Mouse (Mus musculus) hindbrain, embryonic 16.5 days (tissue): ENCODE data around the gene Morn1. TPM values are rescaled to one million over a fixed set of nuclear protein-coding genes. Genes with fewer than 3 reads are reported as not detected.
A peak's percentile ranks its signal among the peaks of the same experiment; 100 is the strongest.

Experiments used
- ATAC-seq: fragments of 200-750 bp; cut with Nextera tagmentation; 2 replicates; pipeline ENCODE4 v1.8.0; 2017; ENCODE audit warnings: moderate TSS enrichment, moderate library complexity
- H3K27ac ChIP-seq: fragments of 300-500 bp; sonication (generic); 2 replicates; pipeline ENCODE4 v1.5.1; 2014; ENCODE audit warnings: low read depth, mild to moderate bottlenecking, control low read depth, low read length, moderate library complexity
- H3K27me3 ChIP-seq: fragments of 300-500 bp; sonication (generic); replicated peaks from 2 replicates; pipeline ENCODE4 v1.6.1; 2014; ENCODE audit warnings: low read length; ENCODE audit not compliant: control insufficient read depth, insufficient read depth
- H3K36me3 ChIP-seq: fragments of 300-500 bp; sonication (generic); 2 replicates; pipeline ENCODE4 v1.6.1; 2014; ENCODE audit warnings: mild to moderate bottlenecking, low read length, moderate library complexity, mixed read lengths; ENCODE audit not compliant: control insufficient read depth, insufficient read depth
- H3K4me1 ChIP-seq: fragments of 300-500 bp; sonication (generic); 2 replicates; pipeline ENCODE4 v1.6.1; 2014; ENCODE audit warnings: low read depth, low read length; ENCODE audit not compliant: control insufficient read depth, insufficient read depth
- H3K4me2 ChIP-seq: fragments of 300-500 bp; sonication (generic); 2 replicates; pipeline ENCODE4 v1.6.1; 2014; ENCODE audit warnings: mild to moderate bottlenecking, low read length, control low read depth, moderate library complexity
- H3K4me3 ChIP-seq: fragments of 300-500 bp; sonication (generic); 2 replicates; pipeline ENCODE4 v1.5.1; 2014; ENCODE audit warnings: mild to moderate bottlenecking, low read length, control low read depth, moderate library complexity
- H3K9ac ChIP-seq: fragments of 300-500 bp; sonication (generic); 2 replicates; pipeline ENCODE4 v1.6.1; 2014; ENCODE audit warnings: low read depth, mild to moderate bottlenecking, control low read depth, low read length, moderate library complexity
- H3K9me3 ChIP-seq: fragments of 300-500 bp; sonication (generic); 2 replicates; pipeline ENCODE4 v1.6.1; 2014; ENCODE audit warnings: mild to moderate bottlenecking, low read length, moderate library complexity; ENCODE audit not compliant: control insufficient read depth
- WGBS: fragments of 180-500 bp; shearing (Covaris S2); extraction: QIAGEN DNeasy Blood & Tissue Kit; methylation state at CpG from one replicate; pipeline ENCODE4 v1.1.7; 2014; 5-methylcytosine and 5-hydroxymethylcytosine counted together
- polyA plus RNA-seq: library from polyadenylated mRNA; unstranded; fragments of >200 nt; fragmentation: Nextera tagmentation; extraction: Ambion mirVana; gene quantifications from 2 replicates; pipeline ENCODE4 v1.2.1, GENCODE M21; 2015

Morn1 gene
- polyA plus RNA-seq, 1 experiment from 2014 or later, result 9.5 TPM

- H3K27ac ChIP-seq, result no peak overlapping the region
- no peaks in the 10 kb centered on the region for H3K27me3 ChIP-seq
- H3K36me3 ChIP-seq, result no peaks in the 10 kb centered on the region
- 92% methylated on average over 8 of the region's 8 CpGs for WGBS
- H3K4me2 ChIP-seq, result no peak overlapping the region
- ATAC-seq, result no peak
- H3K4me1 ChIP-seq, result peaks cover 41% of the 10 kb centered on the region
- no peaks in the 10 kb centered on the region for H3K9me3 ChIP-seq
- no peak overlapping the region for H3K4me3 ChIP-seq
- no peak overlapping the region for H3K9ac ChIP-seq
These were observed 82.5 kb downstream of the Morn1 start for GRCm38 (mm10) chr4:155168835-155169252.

GRCm38 (mm10) chr4:155170614-155171212 lies 84.3 kb downstream of the Morn1 start:
- H3K9me3 ChIP-seq, result no peaks in the 10 kb centered on the region
- no peak overlapping the region for H3K9ac ChIP-seq
- peaks cover 43% of the 10 kb centered on the region for H3K4me1 ChIP-seq
- H3K27ac ChIP-seq, result no peak overlapping the region
- 73% methylated on average over 8 of the region's 8 CpGs for WGBS
- no peak overlapping the region for H3K4me3 ChIP-seq
- H3K27me3 ChIP-seq, result no peaks in the 10 kb centered on the region
- no peaks in the 10 kb centered on the region for H3K36me3 ChIP-seq
- H3K4me2 ChIP-seq, result no peak overlapping the region
- ATAC-seq, result no peak

- H3K36me3 ChIP-seq, result no peaks in the 10 kb centered on the region
- H3K4me2 ChIP-seq, result no peak overlapping the region; the same call in 1 of the 2 replicates
- peaks cover 49% of the 10 kb centered on the region for H3K4me1 ChIP-seq
- no peaks in the 10 kb centered on the region for H3K9me3 ChIP-seq
- no peaks in the 10 kb centered on the region for H3K27me3 ChIP-seq
- peak overlapping the region; percentile 78 for H3K27ac ChIP-seq
- no peak; the same call in 1 of the 2 replicates for ATAC-seq
- H3K4me3 ChIP-seq, result no peak overlapping the region
- WGBS, result 46% methylated on average over 5 of the region's 5 CpGs
- no peak overlapping the region for H3K9ac ChIP-seq
These were observed 85.7 kb downstream of the Morn1 start for GRCm38 (mm10) chr4:155171961-155172533.

GRCm38 (mm10) chr4:155172909-155173821 lies 86.8 kb downstream of the Morn1 start:
- Histone ChIP-seq H3K27ac (peak overlapping the region; percentile 78), H3K9ac (peak overlapping the region; percentile 36), H3K27me3 (no peaks in the 10 kb centered on the region), H3K36me3 (no peaks in the 10 kb centered on the region), H3K4me1 (peaks cover 60% of the 10 kb centered on the region), H3K9me3 (no peaks in the 10 kb centered on the region), H3K4me2 (peak overlapping the region; percentile 42), H3K4me3 (no peak overlapping the region)
- 6% methylated on average over 21 of the region's 21 CpGs for WGBS
- ATAC-seq, result peak; percentile 84

- Histone ChIP-seq H3K4me3 (no peak overlapping the region), H3K36me3 (no peaks in the 10 kb centered on the region), H3K9me3 (no peaks in the 10 kb centered on the region), H3K9ac (peak overlapping the region; percentile 16; the same call in 1 of the 2 replicates), H3K27me3 (no peaks in the 10 kb centered on the region), H3K4me1 (peaks cover 69% of the 10 kb centered on the region), H3K4me2 (peak overlapping the region; percentile 42), H3K27ac (peak overlapping the region; percentile 78)
- ATAC-seq, result no peak
- WGBS, result 12% methylated on average over 17 of the region's 17 CpGs
These were observed 87.7 kb downstream of the Morn1 start for GRCm38 (mm10) chr4:155173822-155174785.

GRCm38 (mm10) chr4:155176210-155176609 lies 89.8 kb downstream of the Morn1 start:
- Histone ChIP-seq H3K36me3 (no peaks in the 10 kb centered on the region), H3K4me2 (no peak overlapping the region), H3K9ac (peak overlapping the region; percentile 27; the same call in 1 of the 2 replicates), H3K9me3 (no peaks in the 10 kb centered on the region), H3K4me1 (peaks cover 68% of the 10 kb centered on the region), H3K27me3 (no peaks in the 10 kb centered on the region), H3K4me3 (no peak overlapping the region), H3K27ac (peak overlapping the region; percentile 29; the same call in 1 of the 2 replicates)
- WGBS, result 31% methylated on average over 3 of the region's 3 CpGs
- no peak for ATAC-seq

GRCm38 (mm10) chr4:155178274-155178673 lies 91.9 kb downstream of the Morn1 start:
- peak overlapping the region; percentile 35 for H3K9ac ChIP-seq
- peak overlapping the region; percentile 71 for H3K27ac ChIP-seq
- no peaks in the 10 kb centered on the region for H3K27me3 ChIP-seq
- WGBS, result 9% methylated on average over 6 of the region's 6 CpGs
- H3K4me3 ChIP-seq, result no peak overlapping the region
- peaks cover 48% of the 10 kb centered on the region for H3K4me1 ChIP-seq
- peak; percentile 66; the same call in 1 of the 2 replicates for ATAC-seq
- H3K9me3 ChIP-seq, result no peaks in the 10 kb centered on the region
- H3K4me2 ChIP-seq, result peak overlapping the region; percentile 24
- no peaks in the 10 kb centered on the region for H3K36me3 ChIP-seq

- 27% methylated on average over 3 of the region's 3 CpGs for WGBS
- H3K36me3 ChIP-seq, result no peaks in the 10 kb centered on the region
- H3K4me3 ChIP-seq, result no peak overlapping the region
- no peak overlapping the region for H3K9ac ChIP-seq
- ATAC-seq, result peak; percentile 32; the same call in 1 of the 2 replicates
- no peak overlapping the region for H3K4me2 ChIP-seq
- H3K27ac ChIP-seq, result peak overlapping the region; percentile 71
- H3K4me1 ChIP-seq, result peaks cover 43% of the 10 kb centered on the region
- H3K27me3 ChIP-seq, result no peaks in the 10 kb centered on the region
- H3K9me3 ChIP-seq, result no peaks in the 10 kb centered on the region
These were observed 92.7 kb downstream of the Morn1 start for GRCm38 (mm10) chr4:155178981-155179512.
